Mouse (Mus musculus) forebrain, embryonic 14.5 days (tissue): ENCODE data around the gene Rnaset2a. TPM values are rescaled to one million over a fixed set of nuclear protein-coding genes. Genes with fewer than 3 reads are reported as not detected.
A peak's percentile ranks its signal among the peaks of the same experiment; 100 is the strongest.
"Not testable (repeated sequence)": the region's sequence is repeated elsewhere in the genome, so short reads cannot be mapped to it uniquely, and the experiment has no call there.

ENCODE experiments used
- ATAC-seq: fragments of 200-750 bp; cut with Nextera tagmentation; 2 replicates; pipeline ENCODE4 v1.8.0; 2017; ENCODE audit warnings: mild to moderate bottlenecking, moderate library complexity
- DNase-seq: peaks from one replicate; pipeline ENCODE4 v3.0.0-alpha.2; 2015; ENCODE audit warnings: low spot score
- H3K27ac ChIP-seq: fragments of 300-500 bp; sonication (generic); 2 replicates; pipeline ENCODE4 v1.5.1; 2014; ENCODE audit warnings: low read depth, mild to moderate bottlenecking, control low read depth, low read length, moderate library complexity
- H3K27me3 ChIP-seq: fragments of 300-500 bp; sonication (generic); replicated peaks from 2 replicates; pipeline ENCODE4 v1.6.1; 2014; ENCODE audit warnings: low read length, control low read depth, mixed read lengths; ENCODE audit not compliant: control insufficient read depth, insufficient read depth
- H3K36me3 ChIP-seq: fragments of 300-500 bp; sonication (generic); 2 replicates; pipeline ENCODE4 v1.6.1; 2014; ENCODE audit warnings: low read length, control low read depth; ENCODE audit not compliant: control insufficient read depth, insufficient read depth
- H3K4me1 ChIP-seq: fragments of 300-500 bp; sonication (generic); 2 replicates; pipeline ENCODE4 v1.6.1; 2014; ENCODE audit warnings: antibody characterized with exemption, low read length, control low read depth; ENCODE audit not compliant: control insufficient read depth, insufficient read depth
- H3K4me2 ChIP-seq: fragments of 300-500 bp; sonication (generic); 2 replicates; pipeline ENCODE4 v1.6.1; 2014; ENCODE audit warnings: mild to moderate bottlenecking, control low read depth, low read length
- H3K4me3 ChIP-seq: fragments of 300-500 bp; sonication (generic); 2 replicates; pipeline ENCODE4 v1.5.1; 2014; ENCODE audit warnings: low read depth, low read length, control low read depth
- H3K9ac ChIP-seq: fragments of 300-500 bp; sonication (generic); 2 replicates; pipeline ENCODE4 v1.6.1; 2014; ENCODE audit warnings: mild to moderate bottlenecking, low read length, control low read depth, moderate library complexity
- H3K9me3 ChIP-seq: fragments of 300-500 bp; sonication (generic); replicated peaks from 2 replicates; pipeline ENCODE4 v1.6.1; 2016; ENCODE audit warnings: low read length, control low read depth, mixed read lengths; ENCODE audit not compliant: control insufficient read depth
- WGBS: fragments of 180-500 bp; shearing (Covaris S2); extraction: QIAGEN DNeasy Blood & Tissue Kit; methylation state at CpG from one replicate; pipeline ENCODE4 v1.1.7; 2014; 5-methylcytosine and 5-hydroxymethylcytosine counted together
- polyA plus RNA-seq: library from polyadenylated mRNA; unstranded; fragments of >200 nt; fragmentation: Nextera tagmentation; extraction: Ambion mirVana; gene quantifications from 2 replicates; pipeline ENCODE4 v1.2.1, GENCODE M21; 2014

Gene Rnaset2a
- polyA plus RNA-seq, 1 experiment from 2014 or later: 15.0 TPM

DNA sequence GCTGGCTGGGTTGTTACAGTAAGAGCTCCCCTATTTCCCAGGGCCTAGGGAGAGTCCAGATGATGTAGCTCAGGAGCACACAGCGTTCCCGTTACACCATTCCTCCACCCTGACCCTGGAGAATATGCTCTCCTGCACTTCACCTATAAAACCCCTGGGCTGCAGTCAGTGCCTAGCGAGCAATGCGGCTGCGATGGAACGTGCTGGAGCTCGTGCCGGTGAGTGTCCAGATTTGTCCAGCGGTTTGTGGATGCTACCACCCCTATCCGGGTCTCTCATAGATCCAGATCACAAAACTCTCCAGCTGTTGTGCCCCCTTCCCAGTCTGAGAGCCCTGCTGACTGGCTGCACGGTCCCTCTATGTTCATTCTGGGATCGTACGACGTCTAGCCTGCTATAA is 56.6 kb downstream of the Rnaset2a start:
- ATAC-seq, DNase-seq, H3K4me2 ChIP-seq, H3K4me3 ChIP-seq, H3K9me3 ChIP-seq, H3K4me1 ChIP-seq, H3K9ac ChIP-seq, H3K36me3 ChIP-seq, H3K27me3 ChIP-seq, H3K27ac ChIP-seq: not testable (repeated sequence)
- WGBS: 88% methylated on average over 14 of the region's 14 CpGs

DNA sequence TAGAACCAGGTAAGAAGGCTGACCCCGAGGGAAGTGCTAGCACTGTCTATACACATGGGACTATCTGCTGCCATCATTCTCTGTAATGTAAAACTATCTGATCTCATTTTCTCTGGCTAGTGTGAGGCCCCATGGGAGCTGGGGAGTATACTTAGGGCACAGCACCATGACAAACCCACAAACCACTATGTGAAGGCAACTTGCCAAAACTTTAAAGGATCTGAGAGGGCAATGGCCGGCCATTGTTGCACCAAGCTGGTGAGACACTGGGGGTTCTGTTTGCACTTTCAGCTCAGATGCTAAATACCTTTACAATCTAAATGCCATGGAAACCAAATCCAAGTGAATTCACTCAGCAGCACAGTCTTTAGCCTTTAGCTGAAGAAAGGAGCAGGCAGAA is 78.0 kb downstream of the Rnaset2a start:
- WGBS: 38% methylated on average over 1 of the region's 2 CpGs
- peak; percentile 4 for DNase-seq
- H3K4me2 ChIP-seq, H3K4me3 ChIP-seq, H3K27ac ChIP-seq, H3K9ac ChIP-seq, H3K4me1 ChIP-seq, H3K36me3 ChIP-seq, H3K27me3 ChIP-seq, ATAC-seq, H3K9me3 ChIP-seq: not testable (repeated sequence)

Other genes starting within 250 kb of the Rnaset2a start
- gene Tagap, start 222.1 kb downstream of the Rnaset2a start, polyA plus RNA-seq: 0.22 and 0.75 TPM in 2 replicates
- gene Rsph3a, start 202.5 kb downstream of the Rnaset2a start, polyA plus RNA-seq: 73.8 and 87.7 TPM in 2 replicates
- 0.22 TPM in 1 of 2 replicates, not detected in the other for gene Gm49673, start 309 bp downstream of the Rnaset2a start, polyA plus RNA-seq
- gene Fgfr1op, start 17.4 kb upstream of the Rnaset2a start, polyA plus RNA-seq: 28.3 and 35.8 TPM in 2 replicates
- not detected in 2 replicates for gene Ccr6, start 87.9 kb upstream of the Rnaset2a start, polyA plus RNA-seq
- gene Mpc1, start 134.8 kb upstream of the Rnaset2a start, polyA plus RNA-seq: 340 and 366 TPM in 2 replicates
- 155 and 159 TPM in 2 replicates for gene Sft2d1, start 163.0 kb upstream of the Rnaset2a start, polyA plus RNA-seq
- gene Prr18, start 189.4 kb upstream of the Rnaset2a start, polyA plus RNA-seq: 9.7 and 10.8 TPM in 2 replicates
- gene T2, start 207.9 kb upstream of the Rnaset2a start, polyA plus RNA-seq: 0.35 and 0.51 TPM in 2 replicates